Mouse (Mus musculus): ENCODE results near the gene P3h4. TPM values are rescaled to one million over a fixed set of nuclear protein-coding genes. Genes with fewer than 3 reads are reported as not detected.

The P3h4 gene
- polyA plus RNA-seq, 1 experiment = 19.6 TPM

DNA sequence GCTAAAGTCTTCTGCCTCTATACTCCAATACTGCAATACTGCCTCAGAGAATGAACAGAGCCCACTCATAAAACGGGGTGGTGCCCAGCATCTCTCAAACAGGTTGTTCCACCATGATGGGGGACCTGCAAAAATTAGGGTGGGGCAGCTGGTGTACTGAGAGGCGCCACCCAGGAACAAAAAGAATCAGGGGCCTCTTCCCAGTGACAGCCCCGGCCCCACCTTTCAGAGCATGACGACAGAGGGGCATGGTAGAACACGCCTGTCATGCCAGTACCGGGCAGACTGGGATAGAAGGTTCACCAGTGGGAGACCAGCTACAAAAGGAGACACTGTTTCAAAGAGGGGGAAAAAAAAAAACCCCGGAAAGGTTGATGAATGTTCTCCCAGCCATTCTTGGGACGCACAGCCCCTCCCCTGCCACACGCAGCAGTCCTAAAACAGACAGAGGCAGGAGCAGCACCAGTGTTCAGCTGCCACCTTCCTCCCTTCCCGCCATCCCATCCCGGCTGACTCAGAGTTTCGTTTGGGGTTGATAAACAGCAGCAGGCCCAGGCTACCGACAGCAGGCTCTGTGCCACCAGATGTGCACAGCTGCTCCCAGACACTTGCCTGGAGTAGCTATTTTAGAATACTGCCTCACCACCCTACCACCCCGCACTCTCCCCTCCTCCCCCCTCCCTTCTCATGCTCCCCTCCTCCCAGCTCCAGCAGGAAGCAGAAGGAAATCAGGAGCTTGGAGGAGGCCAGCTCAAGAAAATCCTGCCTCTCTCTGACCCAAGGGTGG, 26.9 kb downstream of the P3h4 start:
- TF ChIP-seq POLR2A (IDR thresholded peaks at IDR 0.05; ENCODE audit: borderline replicate concordance, insufficient read depth, low read length) (no peak), CTCF (IDR thresholded peaks at IDR 0.05; ENCODE audit: borderline replicate concordance, insufficient read depth, low read depth, low read length) (no peak)
- Histone ChIP-seq H3K4me3 (replicated peaks; ENCODE audit: insufficient read depth, low read depth, low read length) (peak overlapping the region; percentile 5), H3K27me3 (ENCODE audit: control insufficient read depth, insufficient read depth, low read length) (no peaks in the 10 kb centered on the region), H3K4me1 (ENCODE audit: control insufficient read depth, insufficient read depth, low read length) (peaks cover 58% of the 10 kb centered on the region), H3K27ac (ENCODE audit: insufficient read depth, low read length) (peak overlapping the region; percentile 38; the same call in 1 of the 2 replicates)
- DNase-seq = no peak
- WGBS = 54% methylated on average over 14 of the region's 14 CpGs

DNA sequence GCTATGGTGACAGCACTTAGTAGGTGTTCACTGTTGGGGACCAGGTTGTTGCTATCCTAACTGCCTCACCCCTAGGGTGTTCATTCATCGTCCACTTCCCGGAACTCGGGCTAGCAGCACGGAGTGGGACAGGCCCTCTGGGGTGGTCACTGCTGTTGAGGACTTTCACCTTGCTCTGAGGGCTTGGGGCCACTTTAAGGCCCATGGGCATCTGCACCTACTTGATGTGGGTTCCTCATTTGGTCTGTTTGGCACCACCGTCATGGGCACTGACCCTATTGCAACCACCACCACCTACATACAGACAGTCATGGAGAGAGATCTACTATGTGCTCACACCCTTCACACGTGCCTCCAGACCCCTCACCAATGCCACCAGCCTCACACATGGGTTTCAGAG, 27.5 kb downstream of the P3h4 start:
- WGBS = 84% methylated on average over 6 of the region's 6 CpGs
- Histone ChIP-seq H3K4me3 (replicated peaks; ENCODE audit: insufficient read depth, low read depth, low read length) (no peak overlapping the region), H3K27me3 (ENCODE audit: control insufficient read depth, insufficient read depth, low read length) (no peaks in the 10 kb centered on the region), H3K4me1 (ENCODE audit: control insufficient read depth, insufficient read depth, low read length) (peaks cover 52% of the 10 kb centered on the region), H3K27ac (ENCODE audit: insufficient read depth, low read length) (no peak overlapping the region)
- no peak for TF ChIP-seq CTCF (IDR thresholded peaks at IDR 0.05; ENCODE audit: borderline replicate concordance, insufficient read depth, low read depth, low read length)
- TF ChIP-seq POLR2A (IDR thresholded peaks at IDR 0.05; ENCODE audit: borderline replicate concordance, insufficient read depth, low read length) = no peak
- DNase-seq = no peak

DNA sequence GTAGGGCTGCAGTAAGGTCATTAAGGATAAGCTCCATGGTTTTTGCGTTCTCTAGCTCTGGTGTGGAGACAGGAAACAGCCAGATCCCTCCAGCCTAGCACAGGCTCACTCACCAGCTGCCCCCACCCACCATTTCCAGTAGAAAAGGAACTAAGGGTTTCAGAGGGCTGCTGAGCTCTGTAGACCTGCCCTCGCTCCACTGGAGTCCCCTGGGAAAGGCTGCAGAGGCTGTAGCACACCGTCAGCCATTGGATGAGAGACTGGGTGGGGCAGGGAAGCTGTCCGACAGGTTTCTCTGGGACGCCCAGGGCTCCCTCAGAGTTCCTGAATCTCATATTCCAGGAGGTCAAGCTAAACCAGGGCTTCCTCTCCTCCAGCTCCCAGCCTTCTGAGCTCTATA, 28.1 kb downstream of the P3h4 start:
- 70% methylated on average over 5 of the region's 5 CpGs for WGBS
- no peaks in the 10 kb centered on the region for H3K27me3 ChIP-seq (ENCODE audit: control insufficient read depth, insufficient read depth, low read length)
- no peak overlapping the region for H3K4me3 ChIP-seq (replicated peaks; ENCODE audit: insufficient read depth, low read depth, low read length)
- peaks cover 52% of the 10 kb centered on the region for H3K4me1 ChIP-seq (ENCODE audit: control insufficient read depth, insufficient read depth, low read length)
- no peak for TF ChIP-seq POLR2A (IDR thresholded peaks at IDR 0.05; ENCODE audit: borderline replicate concordance, insufficient read depth, low read length)
- TF ChIP-seq CTCF (IDR thresholded peaks at IDR 0.05; ENCODE audit: borderline replicate concordance, insufficient read depth, low read depth, low read length) = no peak
- DNase-seq = no peak
- H3K27ac ChIP-seq (ENCODE audit: insufficient read depth, low read length) = no peak overlapping the region

DNA sequence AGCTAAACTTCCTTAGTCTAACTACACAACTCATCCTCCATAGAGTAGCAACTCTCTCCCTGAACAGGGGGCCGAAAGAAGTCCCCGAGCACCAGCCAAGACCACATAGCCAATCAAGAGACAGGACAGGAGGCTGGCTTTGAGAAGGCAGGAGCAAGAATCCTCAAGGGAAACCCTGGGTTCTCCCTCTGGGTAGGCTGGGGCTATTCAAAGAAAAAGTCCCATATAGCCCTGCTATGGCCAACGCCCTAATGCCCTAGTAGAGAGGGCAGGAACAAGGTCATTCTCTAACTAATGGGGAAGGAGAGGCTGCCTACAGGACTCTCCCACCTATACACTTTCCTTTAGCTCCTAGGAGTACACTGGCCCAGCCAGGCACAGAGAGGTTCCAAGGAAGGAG, 29.6 kb downstream of the P3h4 start:
- Histone ChIP-seq H3K4me1 (ENCODE audit: control insufficient read depth, insufficient read depth, low read length) (peaks cover 39% of the 10 kb centered on the region), H3K27ac (ENCODE audit: insufficient read depth, low read length) (no peak overlapping the region), H3K27me3 (ENCODE audit: control insufficient read depth, insufficient read depth, low read length) (no peaks in the 10 kb centered on the region), H3K4me3 (replicated peaks; ENCODE audit: insufficient read depth, low read depth, low read length) (no peak overlapping the region)
- no peak for TF ChIP-seq CTCF (IDR thresholded peaks at IDR 0.05; ENCODE audit: borderline replicate concordance, insufficient read depth, low read depth, low read length)
- no peak for TF ChIP-seq POLR2A (IDR thresholded peaks at IDR 0.05; ENCODE audit: borderline replicate concordance, insufficient read depth, low read length)
- WGBS = 88% methylated on average over 3 of the region's 3 CpGs
- DNase-seq = no peak

DNA sequence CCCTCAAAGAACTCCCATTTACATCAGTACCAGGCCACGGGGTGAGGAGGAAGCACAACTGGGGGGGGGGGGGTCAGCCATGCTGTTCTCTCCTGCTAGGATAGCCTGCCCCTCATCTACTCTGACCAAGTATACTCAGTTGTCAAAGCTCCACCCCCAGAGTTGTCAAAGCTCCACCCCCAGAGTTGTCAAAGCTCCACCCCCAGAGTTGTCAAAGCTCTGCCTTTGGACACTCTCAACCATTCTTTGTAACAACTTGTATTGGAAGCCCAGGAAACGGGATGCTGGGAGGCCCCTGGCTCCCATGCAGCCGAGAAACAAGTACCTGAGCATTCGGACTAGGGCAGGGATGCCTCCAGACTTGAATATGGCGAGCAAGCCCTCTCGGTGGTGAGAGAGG, 32.0 kb downstream of the P3h4 start:
- H3K27me3 ChIP-seq (ENCODE audit: control insufficient read depth, insufficient read depth, low read length) = no peaks in the 10 kb centered on the region
- no peak overlapping the region for H3K4me3 ChIP-seq (replicated peaks; ENCODE audit: insufficient read depth, low read depth, low read length)
- no peak overlapping the region for H3K27ac ChIP-seq (ENCODE audit: insufficient read depth, low read length)
- WGBS = 79% methylated on average over 6 of the region's 6 CpGs
- TF ChIP-seq POLR2A (IDR thresholded peaks at IDR 0.05; ENCODE audit: borderline replicate concordance, insufficient read depth, low read length) = no peak
- no peak for TF ChIP-seq CTCF (IDR thresholded peaks at IDR 0.05; ENCODE audit: borderline replicate concordance, insufficient read depth, low read depth, low read length)
- no peak for DNase-seq
- peaks cover 20% of the 10 kb centered on the region for H3K4me1 ChIP-seq (ENCODE audit: control insufficient read depth, insufficient read depth, low read length)

DNA sequence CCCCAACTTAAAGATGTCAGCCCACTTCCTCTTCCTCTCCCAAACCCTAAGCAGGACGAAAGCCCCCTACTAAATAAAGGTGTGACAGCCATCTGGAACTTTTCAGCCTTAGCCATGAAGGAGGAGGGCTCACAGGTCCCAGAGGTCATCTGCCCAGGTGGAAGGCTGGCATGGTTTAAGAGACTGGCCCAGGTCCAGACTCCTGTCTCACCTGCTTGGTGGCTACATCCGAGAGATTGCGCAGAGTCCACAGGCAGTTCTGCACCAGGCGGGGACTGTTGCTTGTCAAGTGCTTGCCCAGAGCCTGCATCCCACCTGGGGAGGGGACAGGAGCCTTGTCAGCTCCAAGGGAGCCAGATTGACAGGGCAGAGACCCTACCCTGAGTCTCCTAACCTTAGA, 35.3 kb downstream of the P3h4 start:
- Histone ChIP-seq H3K4me3 (replicated peaks; ENCODE audit: insufficient read depth, low read depth, low read length) (no peak overlapping the region), H3K27ac (ENCODE audit: insufficient read depth, low read length) (no peak overlapping the region), H3K4me1 (ENCODE audit: control insufficient read depth, insufficient read depth, low read length) (peaks cover 4% of the 10 kb centered on the region; the same call in 1 of the 2 replicates), H3K27me3 (ENCODE audit: control insufficient read depth, insufficient read depth, low read length) (no peaks in the 10 kb centered on the region)
- TF ChIP-seq CTCF (IDR thresholded peaks at IDR 0.05; ENCODE audit: borderline replicate concordance, insufficient read depth, low read depth, low read length) = no peak
- no peak for TF ChIP-seq POLR2A (IDR thresholded peaks at IDR 0.05; ENCODE audit: borderline replicate concordance, insufficient read depth, low read length)
- 23% methylated on average over 4 of the region's 4 CpGs for WGBS
- DNase-seq = no peak

DNA sequence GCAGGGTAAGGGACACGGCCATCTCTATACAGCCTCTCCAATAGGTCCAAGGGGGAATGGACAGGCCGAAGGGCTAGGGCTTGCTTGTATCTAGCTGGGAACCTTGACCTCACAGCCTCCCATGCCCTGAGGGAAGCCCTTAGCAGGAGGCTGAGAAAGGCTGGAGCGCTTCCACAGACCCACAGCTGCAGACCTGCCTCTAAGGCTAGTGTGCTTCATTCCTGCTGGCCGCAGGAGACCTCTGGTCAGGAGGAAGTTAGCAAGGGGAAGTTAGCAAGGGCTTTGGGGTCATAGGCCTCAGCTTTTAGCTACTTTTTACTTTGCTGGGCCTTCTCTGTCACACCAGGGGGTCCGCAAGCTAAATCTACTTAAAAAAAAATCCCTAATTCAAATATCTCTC, 36.2 kb downstream of the P3h4 start:
- TF ChIP-seq CTCF (IDR thresholded peaks at IDR 0.05; ENCODE audit: borderline replicate concordance, insufficient read depth, low read depth, low read length) (no peak), POLR2A (IDR thresholded peaks at IDR 0.05; ENCODE audit: borderline replicate concordance, insufficient read depth, low read length) (no peak)
- H3K27ac ChIP-seq (ENCODE audit: insufficient read depth, low read length) = no peak overlapping the region
- H3K27me3 ChIP-seq (ENCODE audit: control insufficient read depth, insufficient read depth, low read length) = no peaks in the 10 kb centered on the region
- H3K4me3 ChIP-seq (replicated peaks; ENCODE audit: insufficient read depth, low read depth, low read length) = no peak overlapping the region
- peaks cover 3% of the 10 kb centered on the region; the same call in 1 of the 2 replicates for H3K4me1 ChIP-seq (ENCODE audit: control insufficient read depth, insufficient read depth, low read length)
- no peak for DNase-seq
- WGBS = 92% methylated on average over 5 of the region's 5 CpGs

DNA sequence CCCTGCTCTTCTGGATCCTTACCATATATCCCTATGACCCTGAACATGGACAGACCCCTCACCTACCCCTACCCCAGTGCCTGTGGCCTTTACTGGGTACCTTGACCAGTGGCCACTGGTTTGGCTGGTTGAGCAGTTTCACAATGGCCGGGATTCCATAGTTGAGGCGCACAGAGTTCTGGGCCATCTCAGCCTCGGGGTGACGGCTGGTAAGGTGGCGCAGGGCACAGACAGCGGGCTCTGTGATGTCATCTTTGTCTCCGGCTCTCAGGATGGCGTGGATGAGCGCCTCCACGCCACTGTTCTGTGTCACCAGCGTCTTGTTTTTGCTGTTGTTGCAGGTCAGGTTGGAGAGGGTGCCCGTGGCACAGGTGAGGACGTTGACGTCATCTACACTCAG, 36.6 kb downstream of the P3h4 start:
- no peak overlapping the region for H3K4me3 ChIP-seq (replicated peaks; ENCODE audit: insufficient read depth, low read depth, low read length)
- no peak overlapping the region for H3K27ac ChIP-seq (ENCODE audit: insufficient read depth, low read length)
- H3K27me3 ChIP-seq (ENCODE audit: control insufficient read depth, insufficient read depth, low read length) = no peaks in the 10 kb centered on the region
- TF ChIP-seq CTCF (IDR thresholded peaks at IDR 0.05; ENCODE audit: borderline replicate concordance, insufficient read depth, low read depth, low read length) (no peak), POLR2A (IDR thresholded peaks at IDR 0.05; ENCODE audit: borderline replicate concordance, insufficient read depth, low read length) (no peak)
- no peak for DNase-seq
- WGBS = 94% methylated on average over 14 of the region's 14 CpGs
- H3K4me1 ChIP-seq (ENCODE audit: control insufficient read depth, insufficient read depth, low read length) = no peaks in the 10 kb centered on the region; the same call in 1 of the 2 replicates

Measured in cerebellum, adult 2 months (tissue).